Mouse (Mus musculus) megakaryocyte, embryonic 14.5 days (primary cell): ENCODE measurements around the gene Ear14. TPM values are rescaled to one million over a fixed set of nuclear protein-coding genes. Genes with fewer than 3 reads are reported as not detected.
"Not testable (repeated sequence)": the region's sequence is repeated elsewhere in the genome, so short reads cannot be mapped to it uniquely, and the experiment has no call there.

Source experiments
- H3K27me3 ChIP-seq: replicated peaks from 2 replicates; pipeline ENCODE3; 2012; ENCODE audit warnings: inconsistent platforms
- H3K36me3 ChIP-seq: replicated peaks from 2 replicates; pipeline ENCODE3; 2012; ENCODE audit warnings: low read length, inconsistent platforms, mixed read lengths
- H3K4me1 ChIP-seq: 2 replicates; pipeline ENCODE4 v1.6.1; 2012; ENCODE audit warnings: inconsistent platforms
- H3K4me3 ChIP-seq: replicated peaks from 2 replicates; pipeline ENCODE3; 2012; ENCODE audit warnings: moderate library complexity, mild to moderate bottlenecking, inconsistent platforms
- H3K9me3 ChIP-seq: 2 replicates; pipeline ENCODE4 v1.6.1; 2012; ENCODE audit warnings: inconsistent platforms
- FLI1 ChIP-seq: IDR thresholded peaks from 2 replicates; pipeline ENCODE4 v1.6.1; 2012; ENCODE audit warnings: low read length, inconsistent platforms, mixed read lengths
- GATA1 ChIP-seq: IDR thresholded peaks from 3 replicates; pipeline ENCODE4 v1.6.1; 2012; ENCODE audit warnings: mixed read lengths, low read length, inconsistent platforms, borderline replicate concordance
- polyA plus RNA-seq: library from polyadenylated mRNA; stranded (reverse); fragments of >175 nt; gene quantifications from 2 replicates; pipeline ENCODE4 v1.2.3, GENCODE M21; 2012; ENCODE audit warnings: low replicate concordance; ENCODE audit not compliant: insufficient read depth

The Ear14 gene
- polyA plus RNA-seq, 1 experiment: not detected

GRCm38 (mm10) chr14:51173843-51174242, 29.3 kb upstream of the Ear14 start:
- Histone ChIP-seq H3K27me3 (no peaks in the 10 kb centered on the region), H3K36me3 (no peaks in the 10 kb centered on the region), H3K4me3 (no peak overlapping the region), H3K4me1 (no peaks in the 10 kb centered on the region), H3K9me3 (no peaks in the 10 kb centered on the region)
- no peak for TF ChIP-seq FLI1
- no peak for TF ChIP-seq GATA1

- H3K4me3 ChIP-seq, H3K4me1 ChIP-seq, H3K36me3 ChIP-seq, H3K27me3 ChIP-seq, H3K9me3 ChIP-seq: not testable (repeated sequence)
Observed at GRCm38 (mm10) chr14:51181051-51181450, 22.1 kb upstream of the Ear14 start.

GRCm38 (mm10) chr14:51195681-51196080, 7.5 kb upstream of the Ear14 start:
- Histone ChIP-seq H3K9me3 (no peaks in the 10 kb centered on the region), H3K27me3 (no peaks in the 10 kb centered on the region), H3K36me3 (no peaks in the 10 kb centered on the region), H3K4me1 (peaks cover 7% of the 10 kb centered on the region), H3K4me3 (no peak overlapping the region)
- TF ChIP-seq FLI1 (no peak), GATA1 (no peak)

- no peak for TF ChIP-seq FLI1
- no peaks in the 10 kb centered on the region for H3K36me3 ChIP-seq
Observed at GRCm38 (mm10) chr14:51199098-51200023, 3.8 kb upstream of the Ear14 start, which contains the start of gene Ang2. TSS of gene Ang2 (minus strand) at chr14:51199148.

GRCm38 (mm10) chr14:51200054-51200453, 3.1 kb upstream of the Ear14 start:
- no peaks in the 10 kb centered on the region for H3K9me3 ChIP-seq
- no peaks in the 10 kb centered on the region for H3K27me3 ChIP-seq
- no peak for TF ChIP-seq FLI1
- peaks cover 7% of the 10 kb centered on the region for H3K4me1 ChIP-seq
- no peaks in the 10 kb centered on the region for H3K36me3 ChIP-seq
- no peak overlapping the region for H3K4me3 ChIP-seq

More at GRCm38 (mm10) chr14:51199098-51200023, 3.8 kb upstream of the Ear14 start, which contains the start of gene Ang2:
- no peaks in the 10 kb centered on the region for H3K9me3 ChIP-seq
- H3K4me3 ChIP-seq: no peak within 1 kb of the TSS
- H3K27me3 ChIP-seq: no peaks in the 10 kb centered on the region
- peaks cover 7% of the 10 kb centered on the region for H3K4me1 ChIP-seq

- Histone ChIP-seq H3K4me1 (peaks cover 7% of the 10 kb centered on the region), H3K36me3 (no peaks in the 10 kb centered on the region), H3K9me3 (no peaks in the 10 kb centered on the region), H3K27me3 (no peaks in the 10 kb centered on the region), H3K4me3 (no peak overlapping the region)
- no peak for TF ChIP-seq GATA1
- no peak for TF ChIP-seq FLI1
Observed at GRCm38 (mm10) chr14:51200466-51200865, 2.7 kb upstream of the Ear14 start.

GRCm38 (mm10) chr14:51220075-51220474, 16.9 kb downstream of the Ear14 start:
- H3K27me3 ChIP-seq, H3K4me3 ChIP-seq, H3K36me3 ChIP-seq, H3K9me3 ChIP-seq, H3K4me1 ChIP-seq: not testable (repeated sequence)

GRCm38 (mm10) chr14:51229657-51230056, 26.5 kb downstream of the Ear14 start:
- not testable (repeated sequence) for H3K36me3 ChIP-seq, H3K4me3 ChIP-seq, H3K27me3 ChIP-seq, H3K9me3 ChIP-seq, H3K4me1 ChIP-seq

GRCm38 (mm10) chr14:51237488-51237887, 34.3 kb downstream of the Ear14 start:
- not testable (repeated sequence) for H3K27me3 ChIP-seq, H3K36me3 ChIP-seq, H3K4me1 ChIP-seq, H3K4me3 ChIP-seq, H3K9me3 ChIP-seq

GRCm38 (mm10) chr14:51240899-51241298, 37.7 kb downstream of the Ear14 start:
- H3K4me3 ChIP-seq: no peak overlapping the region
- TF ChIP-seq FLI1: no peak
- no peak for TF ChIP-seq GATA1
- no peaks in the 10 kb centered on the region for H3K27me3 ChIP-seq
- H3K36me3 ChIP-seq: no peaks in the 10 kb centered on the region
- H3K4me1 ChIP-seq: no peaks in the 10 kb centered on the region
- no peaks in the 10 kb centered on the region for H3K9me3 ChIP-seq

- Histone ChIP-seq H3K9me3 (no peaks in the 10 kb centered on the region), H3K4me3 (no peak overlapping the region), H3K36me3 (no peaks in the 10 kb centered on the region), H3K4me1 (no peaks in the 10 kb centered on the region), H3K27me3 (no peaks in the 10 kb centered on the region)
- TF ChIP-seq GATA1 (no peak), FLI1 (no peak)
Observed at GRCm38 (mm10) chr14:51247736-51248135, 44.5 kb downstream of the Ear14 start.
